Mouse (Mus musculus): ENCODE results near the gene Cpne4.

DNA sequence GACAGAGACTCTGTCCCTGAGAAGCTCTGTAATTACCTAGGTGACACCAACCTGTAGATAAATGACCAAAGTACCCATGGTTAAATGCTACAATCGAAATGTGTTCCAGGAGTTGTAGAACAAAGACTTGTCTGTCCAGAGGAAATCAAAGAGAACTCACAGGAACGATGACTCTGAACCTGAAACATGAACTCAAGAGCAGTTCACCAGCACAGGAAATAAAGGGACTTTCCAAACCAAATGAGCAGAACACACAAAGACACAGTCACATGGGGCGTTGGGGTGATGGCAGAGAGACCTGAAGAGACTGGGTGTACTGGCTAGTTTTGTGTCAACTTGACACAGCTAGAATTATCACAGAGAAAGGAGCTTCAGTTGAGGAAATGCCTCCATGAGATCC lies 329.9 kb downstream of the Cpne4 start:
- TF ChIP-seq POLR2AphosphoS2 (IDR thresholded peaks at IDR 0.05; ENCODE audit: low read length) (no peak), TCF12 (IDR thresholded peaks at IDR 0.05; ENCODE audit: low read depth, low read length) (no peak)

Measured in MEL (cell line).